Mouse (Mus musculus) frontal cortex, postnatal 10 days (tissue): ENCODE data around the gene Slc39a2.

Source experiments
- DNase-seq, 2 experiments: peaks; one replicate each; pipeline ENCODE4 v3.0.0; 2022; ENCODE audit warnings: low spot score in 2 of 2, mixed read lengths in 1 of 2

Gene Slc39a2

DNA sequence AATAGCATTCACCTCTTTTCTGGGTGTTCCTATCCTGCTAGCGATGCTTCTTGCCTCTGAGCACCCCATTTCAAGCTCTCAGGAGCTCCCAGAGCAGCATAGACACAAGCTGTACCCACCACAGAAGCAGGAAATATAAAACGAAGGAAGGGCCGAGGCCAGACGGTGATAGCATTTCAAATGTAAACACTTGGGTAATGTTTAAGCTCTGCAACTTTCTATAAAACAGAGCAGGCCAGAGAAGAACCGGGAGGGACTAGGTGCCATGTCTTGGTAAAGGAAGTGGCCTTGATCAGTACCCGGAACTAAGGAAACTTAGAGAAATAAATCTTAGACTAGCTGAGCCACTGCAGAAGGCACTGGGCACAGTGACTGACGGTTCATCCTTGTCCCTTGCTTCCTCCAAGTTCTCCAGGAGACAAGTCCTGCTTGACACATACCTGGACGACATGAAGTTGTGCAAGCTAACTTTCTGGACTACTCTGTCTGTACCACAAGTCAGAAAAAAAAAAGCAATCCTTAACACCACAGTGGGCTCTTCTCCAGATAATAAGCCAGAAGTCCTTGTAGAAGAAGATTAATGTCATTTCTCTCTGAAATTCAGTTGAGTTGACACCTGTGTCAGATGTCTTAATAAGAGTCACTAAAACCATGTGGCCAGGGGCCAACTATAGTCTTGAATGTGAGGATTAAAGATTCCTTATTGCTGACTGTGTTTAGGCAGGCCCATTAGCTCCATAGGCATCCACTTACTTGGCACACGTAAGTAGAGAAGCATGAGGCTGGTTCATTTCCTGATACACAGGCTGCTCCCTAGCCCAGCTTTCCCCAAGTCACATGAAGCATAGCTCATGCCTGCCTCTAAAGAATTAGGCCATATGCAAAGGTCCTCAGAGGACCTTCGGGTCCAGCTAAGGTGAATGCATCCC, 39.7 kb downstream of the Slc39a2 start:
- DNase-seq: no peak

DNA sequence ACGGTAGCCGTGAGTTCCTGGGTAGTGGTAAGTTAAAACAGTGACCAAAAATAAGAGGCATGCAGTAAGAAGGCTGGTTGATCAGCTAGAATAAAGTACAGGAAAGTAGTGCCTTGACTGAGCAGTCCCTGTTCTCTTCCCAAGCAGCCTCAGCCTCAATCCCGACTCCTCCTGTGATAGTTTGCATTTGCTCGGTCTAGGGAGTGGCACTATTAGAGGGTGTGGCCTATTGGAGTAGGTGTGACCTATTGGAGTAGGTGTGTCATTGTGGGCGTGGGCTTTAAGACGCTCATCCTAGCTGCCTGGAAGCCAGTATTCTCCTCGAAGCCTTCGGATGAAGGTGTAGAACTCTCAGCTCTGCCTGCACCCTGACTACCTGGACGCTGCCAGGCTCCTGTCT, 46.3 kb downstream of the Slc39a2 start:
- no peak for DNase-seq

DNA sequence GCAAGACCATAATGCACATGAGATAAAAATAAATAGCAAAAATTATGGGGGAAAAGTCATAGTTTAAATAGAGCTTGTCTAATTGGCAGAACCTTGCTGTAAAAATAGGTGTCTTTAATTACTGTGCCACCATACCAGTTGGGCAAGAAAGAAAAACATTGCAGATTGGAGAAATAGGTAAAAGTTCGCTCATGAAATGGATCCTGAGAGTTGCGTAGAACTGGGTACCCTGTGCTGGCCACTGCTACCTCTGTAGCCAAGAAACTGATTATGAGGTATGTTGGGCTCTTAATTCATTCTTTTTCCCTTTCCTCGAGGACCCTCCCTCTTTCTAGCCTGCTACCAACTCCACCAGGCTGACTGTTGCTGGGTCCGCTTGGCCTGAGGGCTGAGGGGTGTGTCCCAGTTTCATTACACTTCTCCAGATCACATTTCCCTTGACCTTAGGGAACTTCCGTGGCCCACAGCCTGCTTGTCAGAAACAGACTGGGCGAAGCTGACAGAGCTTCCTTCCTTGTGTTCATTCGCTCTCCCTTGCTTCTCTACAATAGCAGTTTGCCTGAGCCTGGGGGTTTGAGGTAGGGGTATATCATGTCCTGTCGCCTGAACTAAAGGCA, 48.4 kb downstream of the Slc39a2 start:
- DNase-seq: no peak

GRCm38 (mm10) chr14:51941577-51941976, 48.9 kb downstream of the Slc39a2 start:
- DNase-seq: no peak

DNA sequence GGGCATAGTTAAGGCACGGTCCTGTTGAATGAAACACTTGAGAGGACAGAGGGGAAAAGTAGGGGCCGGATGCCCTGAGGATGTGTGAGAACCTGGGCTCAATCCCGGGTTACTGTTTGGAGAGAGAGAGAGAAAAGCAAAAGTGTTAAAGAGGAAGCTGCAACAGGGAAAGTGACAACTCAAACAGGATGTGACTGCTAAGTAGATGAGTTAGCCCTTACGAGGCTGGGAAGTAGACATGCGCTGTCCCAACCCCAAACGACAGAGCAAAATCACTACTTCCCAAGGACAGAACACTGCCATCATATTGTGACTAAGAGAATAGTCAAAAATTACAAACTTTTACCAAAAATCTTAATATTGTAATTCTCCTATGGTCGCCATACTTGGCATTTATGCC, 49.5 kb downstream of the Slc39a2 start:
- DNase-seq: no peak

- DNase-seq: no peak
These were observed 50.6 kb downstream of the Slc39a2 start for GRCm38 (mm10) chr14:51943336-51943735.
